Mouse (Mus musculus) thymus, postnatal 10 days (tissue): ENCODE data around the gene Vmn2r120.
"Not testable (repeated sequence)": the region's sequence is repeated elsewhere in the genome, so short reads cannot be mapped to it uniquely, and the experiment has no call there.

ENCODE experiments used
- DNase-seq, 2 experiments: peaks; one replicate each; pipeline ENCODE4 v3.0.0; 2021; ENCODE audit warnings: low spot score in 2 of 2

Vmn2r120 gene

GRCm38 (mm10) chr17:57545405-57545804 is at the start of gene Vmn2r120:
Gene Vmn2r120, minus strand, starts transcription at chr17:57545505.
- no peak for DNase-seq

GRCm38 (mm10) chr17:57587273-57587672 is 42.0 kb upstream of the Vmn2r120 start:
- not testable (repeated sequence) for DNase-seq

GRCm38 (mm10) chr17:57574075-57574705 is 28.9 kb upstream of the Vmn2r120 start:
- DNase-seq = no peak
